Mouse (Mus musculus): ENCODE data around the gene AC131692.1. TPM values are rescaled to one million over a fixed set of nuclear protein-coding genes. Genes with fewer than 3 reads are reported as not detected.

The AC131692.1 gene
- polyA plus RNA-seq, 1 experiment = 0.68 TPM

GRCm38 (mm10) chr19:6082156-6082555, 12.1 kb upstream of the AC131692.1 start, which contains the start of gene Gm28374:
Gm28374 (minus strand) TSS chr19:6082256.
- no peak for TF ChIP-seq CTCF (IDR thresholded peaks at IDR 0.05; ENCODE audit: borderline replicate concordance, insufficient read depth, low read length)
- no peak for TF ChIP-seq POLR2A (IDR thresholded peaks at IDR 0.05; ENCODE audit: low read depth, low read length)
- Histone ChIP-seq H3K4me3 (ENCODE audit: insufficient read depth, low read length) (no peak within 1 kb of the TSS), H3K4me1 (ENCODE audit: control insufficient read depth, insufficient read depth, low read length) (peaks cover 4% of the 10 kb centered on the region; the same call in 1 of the 2 replicates), H3K27ac (ENCODE audit: insufficient read depth, low read length) (no peak within 1 kb of the TSS)

GRCm38 (mm10) chr19:6084478-6085248, 9.6 kb upstream of the AC131692.1 start, which contains the start of the genes Zfpl1 and Cdca5:
Zfpl1 (minus strand) TSS chr19:6084956.
Cdca5 (plus strand) TSS chr19:6084983.
- TF ChIP-seq CTCF (IDR thresholded peaks at IDR 0.05; ENCODE audit: borderline replicate concordance, insufficient read depth, low read length) (no peak), POLR2A (IDR thresholded peaks at IDR 0.05; ENCODE audit: low read depth, low read length) (peak; percentile 61)
- Histone ChIP-seq H3K4me1 (ENCODE audit: control insufficient read depth, insufficient read depth, low read length) (peaks cover 4% of the 10 kb centered on the region; the same call in 1 of the 2 replicates), H3K4me3 (ENCODE audit: insufficient read depth, low read length) (peak within 1 kb of the TSS; percentile 87), H3K27ac (ENCODE audit: insufficient read depth, low read length) (peak within 1 kb of the TSS; percentile 55; the same call in 1 of the 2 replicates)

- H3K27ac ChIP-seq (ENCODE audit: insufficient read depth, low read length) = no peak overlapping the region
- H3K4me1 ChIP-seq (ENCODE audit: control insufficient read depth, insufficient read depth, low read length) = peaks cover 4% of the 10 kb centered on the region; the same call in 1 of the 2 replicates
- TF ChIP-seq CTCF (IDR thresholded peaks at IDR 0.05; ENCODE audit: borderline replicate concordance, insufficient read depth, low read length) = no peak
- no peak for TF ChIP-seq POLR2A (IDR thresholded peaks at IDR 0.05; ENCODE audit: low read depth, low read length)
- H3K4me3 ChIP-seq (ENCODE audit: insufficient read depth, low read length) = peak overlapping the region; percentile 87
Measured at GRCm38 (mm10) chr19:6085417-6085879, 8.8 kb upstream of the AC131692.1 start.

DNA sequence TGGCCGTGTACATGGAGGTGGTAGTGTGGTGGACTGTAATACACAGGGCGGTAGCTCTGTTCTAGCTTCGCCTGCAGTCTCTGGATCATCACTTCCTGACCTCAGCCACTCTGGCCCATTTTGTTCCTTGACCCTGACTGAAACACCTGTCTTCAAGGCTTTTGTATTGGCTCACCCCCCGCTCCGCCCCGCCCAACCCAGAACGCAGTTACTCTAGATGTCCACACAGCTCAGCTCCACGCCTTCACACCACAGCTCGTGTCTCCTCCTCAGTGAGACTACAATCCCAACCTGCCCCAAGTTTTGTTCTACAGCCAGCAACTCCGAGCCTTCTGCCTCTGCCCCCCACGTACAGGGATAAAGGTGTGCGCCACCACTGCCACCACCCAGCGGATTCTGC, 5.4 kb upstream of the AC131692.1 start:
- Histone ChIP-seq H3K27ac (ENCODE audit: insufficient read depth, low read length) (no peak overlapping the region), H3K4me1 (ENCODE audit: control insufficient read depth, insufficient read depth, low read length) (peaks cover 1% of the 10 kb centered on the region; the same call in 1 of the 2 replicates), H3K4me3 (ENCODE audit: insufficient read depth, low read length) (no peak overlapping the region)
- TF ChIP-seq POLR2A (IDR thresholded peaks at IDR 0.05; ENCODE audit: low read depth, low read length) (no peak), CTCF (IDR thresholded peaks at IDR 0.05; ENCODE audit: borderline replicate concordance, insufficient read depth, low read length) (no peak)

- TF ChIP-seq CTCF (IDR thresholded peaks at IDR 0.05; ENCODE audit: borderline replicate concordance, insufficient read depth, low read length) = no peak
- Histone ChIP-seq H3K4me1 (ENCODE audit: control insufficient read depth, insufficient read depth, low read length) (no peaks in the 10 kb centered on the region), H3K4me3 (ENCODE audit: insufficient read depth, low read length) (no peak overlapping the region), H3K27ac (ENCODE audit: insufficient read depth, low read length) (no peak overlapping the region)
Measured at GRCm38 (mm10) chr19:6097847-6098246, 3.6 kb downstream of the AC131692.1 start.

DNA sequence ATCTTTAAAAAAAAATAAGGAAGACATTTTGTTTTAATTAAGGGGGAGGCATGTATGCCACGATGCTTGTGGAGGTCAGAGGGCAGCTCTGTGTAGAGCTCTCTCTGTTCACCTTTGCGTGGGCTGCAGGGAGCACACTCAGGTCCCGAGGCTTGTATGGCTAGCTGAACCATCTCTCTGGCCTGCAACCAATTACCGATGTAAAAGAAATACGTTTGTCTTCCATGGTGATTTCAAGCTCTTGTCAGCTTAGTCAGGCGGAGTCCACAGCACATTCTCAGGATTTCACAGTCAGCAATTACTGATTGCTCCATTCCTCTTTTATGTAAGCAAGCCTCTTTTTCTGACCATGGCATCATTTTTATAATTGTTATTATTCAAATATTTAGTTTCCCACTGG, 7.0 kb downstream of the AC131692.1 start:
- TF ChIP-seq POLR2A (IDR thresholded peaks at IDR 0.05; ENCODE audit: low read depth, low read length) = no peak
- no peak for TF ChIP-seq CTCF (IDR thresholded peaks at IDR 0.05; ENCODE audit: borderline replicate concordance, insufficient read depth, low read length)
- Histone ChIP-seq H3K4me1 (ENCODE audit: control insufficient read depth, insufficient read depth, low read length) (no peaks in the 10 kb centered on the region), H3K27ac (ENCODE audit: insufficient read depth, low read length) (no peak overlapping the region), H3K4me3 (ENCODE audit: insufficient read depth, low read length) (no peak overlapping the region)

- H3K4me1 ChIP-seq (ENCODE audit: control insufficient read depth, insufficient read depth, low read length) = no peaks in the 10 kb centered on the region
- no peak for TF ChIP-seq POLR2A (IDR thresholded peaks at IDR 0.05; ENCODE audit: low read depth, low read length)
- TF ChIP-seq CTCF (IDR thresholded peaks at IDR 0.05; ENCODE audit: borderline replicate concordance, insufficient read depth, low read length) = no peak
- H3K4me3 ChIP-seq (ENCODE audit: insufficient read depth, low read length) = no peak overlapping the region
- H3K27ac ChIP-seq (ENCODE audit: insufficient read depth, low read length) = no peak overlapping the region
Measured at GRCm38 (mm10) chr19:6102169-6102853, 8.1 kb downstream of the AC131692.1 start.

DNA sequence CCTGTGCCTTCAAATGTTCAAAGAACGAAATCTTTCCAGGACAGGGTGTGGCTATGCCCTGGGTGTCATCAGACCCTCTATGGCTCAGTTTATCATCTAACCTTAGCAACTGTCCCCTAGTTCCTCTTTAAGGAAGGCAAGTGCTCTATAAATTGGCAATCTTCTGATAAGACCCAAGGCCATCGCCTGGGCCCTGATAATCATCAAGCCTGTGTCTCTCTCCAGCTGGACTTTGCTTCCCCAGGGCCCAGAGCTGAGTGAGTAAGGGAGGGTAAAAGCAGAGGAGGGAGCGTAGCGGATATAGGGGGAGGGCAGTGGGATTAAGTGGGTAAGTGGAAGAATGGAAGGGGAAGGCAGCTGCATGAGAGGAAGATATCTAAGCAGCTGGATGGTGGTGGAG, 10.3 kb downstream of the AC131692.1 start:
- Histone ChIP-seq H3K27ac (ENCODE audit: insufficient read depth, low read length) (no peak overlapping the region), H3K4me1 (ENCODE audit: control insufficient read depth, insufficient read depth, low read length) (no peaks in the 10 kb centered on the region), H3K4me3 (ENCODE audit: insufficient read depth, low read length) (no peak overlapping the region)
- TF ChIP-seq CTCF (IDR thresholded peaks at IDR 0.05; ENCODE audit: borderline replicate concordance, insufficient read depth, low read length) (no peak), POLR2A (IDR thresholded peaks at IDR 0.05; ENCODE audit: low read depth, low read length) (no peak)

DNA sequence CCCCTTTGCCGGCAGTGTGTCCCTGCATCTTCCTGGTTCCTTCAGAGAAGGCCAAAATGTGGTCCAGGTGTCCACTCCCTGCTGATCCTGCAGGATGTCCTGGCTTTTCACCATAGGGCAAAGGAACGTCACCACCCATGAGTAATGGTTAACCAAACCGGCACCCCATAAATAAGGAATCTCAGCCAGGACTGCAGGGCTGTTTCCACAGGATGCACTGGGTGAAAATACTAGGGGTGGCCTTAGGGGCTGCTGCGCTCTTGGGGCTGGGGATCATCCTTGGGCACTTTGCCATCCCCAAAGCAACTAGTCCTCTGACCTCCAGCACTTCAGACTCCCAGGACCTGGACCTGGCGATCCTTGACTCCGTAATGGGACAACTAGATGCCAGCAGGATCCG, 11.4 kb downstream of the AC131692.1 start, which contains the start of gene Naaladl1:
Gene Naaladl1, plus strand, starts transcription at position 197 of the 400 bp plus-strand sequence.
- Histone ChIP-seq H3K4me3 (ENCODE audit: insufficient read depth, low read length) (no peak within 1 kb of the TSS), H3K4me1 (ENCODE audit: control insufficient read depth, insufficient read depth, low read length) (no peaks in the 10 kb centered on the region), H3K27ac (ENCODE audit: insufficient read depth, low read length) (no peak within 1 kb of the TSS)
- TF ChIP-seq POLR2A (IDR thresholded peaks at IDR 0.05; ENCODE audit: low read depth, low read length) = no peak
- no peak for TF ChIP-seq CTCF (IDR thresholded peaks at IDR 0.05; ENCODE audit: borderline replicate concordance, insufficient read depth, low read length)
